Mouse (Mus musculus): ENCODE results near the gene Msrb2. TPM values are rescaled to one million over a fixed set of nuclear protein-coding genes. Genes with fewer than 3 reads are reported as not detected.

Msrb2 gene
- polyA plus RNA-seq, 1 experiment, result 2.7 TPM

DNA sequence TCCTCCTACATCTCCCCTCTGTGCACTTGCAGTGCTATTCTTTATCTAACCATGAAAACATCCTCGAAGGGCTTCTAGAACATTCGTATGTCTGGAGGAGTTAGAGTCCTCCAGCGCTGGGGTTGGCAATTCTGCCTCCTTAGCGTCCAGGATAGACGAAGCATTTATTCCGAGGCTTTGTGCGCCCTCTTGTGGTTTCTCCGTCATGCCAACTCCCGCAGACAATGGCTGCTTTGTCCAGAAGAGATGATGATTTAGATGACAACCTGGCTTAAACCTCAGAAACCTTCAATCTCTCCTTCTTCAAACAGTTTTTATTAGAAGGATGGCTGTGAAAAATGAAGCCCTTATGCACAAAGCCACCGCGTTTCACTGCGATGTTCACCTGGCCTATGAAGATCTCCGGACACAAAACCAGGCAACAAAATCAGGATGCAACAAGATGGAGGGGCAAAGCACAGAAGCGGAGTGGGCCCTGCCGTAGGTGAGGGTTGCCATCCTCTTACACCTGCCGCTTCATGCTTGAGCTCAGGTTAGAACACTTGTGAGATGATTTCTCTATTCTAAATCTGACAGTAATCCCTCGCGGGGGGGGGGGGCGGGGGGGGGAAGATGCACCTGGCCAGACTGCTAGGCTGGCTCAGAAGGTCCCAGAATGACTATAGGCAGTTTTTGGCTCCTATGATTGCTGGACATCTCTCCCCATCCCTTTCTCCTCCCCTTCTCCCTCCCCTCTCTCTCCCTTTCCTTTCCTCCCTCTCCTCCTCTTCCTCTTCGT lies 26.4 kb upstream of the Msrb2 start:
- no peak overlapping the region for H3ac ChIP-seq (ENCODE audit: control insufficient read depth, insufficient read length, low read depth)
- no peaks in the 10 kb centered on the region for H3K27me3 ChIP-seq (ENCODE audit: control insufficient read depth, insufficient read depth, insufficient read length)
- H3K36me3 ChIP-seq (ENCODE audit: control insufficient read depth, insufficient read depth), result no peaks in the 10 kb centered on the region
- TF ChIP-seq FOSL1 (IDR thresholded peaks at IDR 0.05; ENCODE audit: insufficient read depth, low read length, poor library complexity, severe bottlenecking) (no peak), CEBPB (IDR thresholded peaks at IDR 0.05; ENCODE audit: low read depth) (no peak), CTCF (IDR thresholded peaks at IDR 0.05; ENCODE audit: control insufficient read depth, insufficient read depth, insufficient read length) (peak; percentile 50), MAX (IDR thresholded peaks at IDR 0.05) (no peak)
- no peaks in the 10 kb centered on the region for H3K79me3 ChIP-seq (ENCODE audit: low read depth)
- no peak overlapping the region for H3K4me3 ChIP-seq (ENCODE audit: insufficient read depth, poor library complexity, severe bottlenecking)
- no peaks in the 10 kb centered on the region for H3K79me2 ChIP-seq (ENCODE audit: control insufficient read depth, insufficient read depth)

DNA sequence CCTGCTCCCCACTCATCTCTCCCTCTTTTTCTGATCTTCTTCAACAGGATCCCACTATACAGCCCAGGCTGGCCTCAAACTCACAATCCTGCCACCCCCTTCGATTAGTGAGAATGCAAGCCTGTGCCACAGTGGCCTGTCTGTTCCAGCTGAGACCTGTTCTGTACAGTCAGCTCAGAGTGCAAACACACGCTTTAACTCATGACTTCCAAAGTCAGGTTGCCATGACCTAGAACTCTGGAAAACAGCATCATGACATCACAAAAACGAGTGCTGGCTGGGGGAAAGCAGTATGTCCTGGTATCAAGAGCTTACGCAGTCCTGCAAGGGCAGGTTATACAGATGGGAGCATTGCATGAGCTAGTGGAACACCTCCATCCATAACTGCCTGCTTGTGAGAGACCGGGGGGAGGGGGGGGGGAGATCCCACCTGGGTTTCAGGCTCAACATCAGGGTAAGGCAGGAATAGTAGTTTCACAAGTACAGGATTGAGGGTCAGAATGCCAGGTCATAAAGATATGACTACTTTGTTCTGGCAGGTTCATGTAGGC lies 25.8 kb upstream of the Msrb2 start:
- Histone ChIP-seq H3K79me2 (ENCODE audit: control insufficient read depth, insufficient read depth) (no peaks in the 10 kb centered on the region), H3K4me3 (ENCODE audit: insufficient read depth, poor library complexity, severe bottlenecking) (no peak overlapping the region), H3K27me3 (ENCODE audit: control insufficient read depth, insufficient read depth, insufficient read length) (no peaks in the 10 kb centered on the region), H3K36me3 (ENCODE audit: control insufficient read depth, insufficient read depth) (no peaks in the 10 kb centered on the region), H3ac (ENCODE audit: control insufficient read depth, insufficient read length, low read depth) (no peak overlapping the region), H3K79me3 (ENCODE audit: low read depth) (no peaks in the 10 kb centered on the region)
- TF ChIP-seq CEBPB (IDR thresholded peaks at IDR 0.05; ENCODE audit: low read depth) (no peak), CTCF (IDR thresholded peaks at IDR 0.05; ENCODE audit: control insufficient read depth, insufficient read depth, insufficient read length) (no peak), MAX (IDR thresholded peaks at IDR 0.05) (no peak), MYOD1 (IDR thresholded peaks at IDR 0.05; ENCODE audit: control insufficient read depth, insufficient read length, low read depth) (no peak)

DNA sequence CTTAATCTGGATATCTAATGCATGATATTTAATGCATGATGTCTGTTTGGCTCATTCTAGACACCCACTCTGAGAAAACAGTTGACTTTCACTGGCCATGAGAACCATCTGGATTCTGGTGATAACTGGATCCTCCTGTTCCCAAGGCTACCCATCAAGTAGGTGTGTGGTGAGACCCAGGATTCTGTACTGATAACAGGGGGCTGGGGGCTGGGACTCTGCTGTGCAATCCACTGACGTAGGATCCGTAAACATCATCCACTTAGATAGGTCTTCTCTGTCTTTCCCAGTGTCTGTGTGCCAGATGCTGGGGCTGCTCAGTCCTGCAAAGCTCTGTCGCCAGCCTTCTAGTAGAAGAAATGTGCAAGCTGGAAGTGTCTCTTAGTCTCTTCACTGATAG lies 22.8 kb upstream of the Msrb2 start:
- H3ac ChIP-seq (ENCODE audit: control insufficient read depth, insufficient read length, low read depth), result no peak overlapping the region
- TF ChIP-seq MYOD1 (IDR thresholded peaks at IDR 0.05; ENCODE audit: control insufficient read depth, insufficient read length, low read depth) (no peak), CTCF (IDR thresholded peaks at IDR 0.05; ENCODE audit: control insufficient read depth, insufficient read depth, insufficient read length) (no peak), CEBPB (IDR thresholded peaks at IDR 0.05; ENCODE audit: low read depth) (no peak), FOSL1 (IDR thresholded peaks at IDR 0.05; ENCODE audit: insufficient read depth, low read length, poor library complexity, severe bottlenecking) (no peak), MYOG (IDR thresholded peaks at IDR 0.05; ENCODE audit: control insufficient read depth, extremely low read depth, insufficient read length) (no peak), USF1 (IDR thresholded peaks at IDR 0.05; ENCODE audit: low read depth) (no peak), MAX (IDR thresholded peaks at IDR 0.05) (no peak)
- H3K79me3 ChIP-seq (ENCODE audit: low read depth), result no peaks in the 10 kb centered on the region
- no peaks in the 10 kb centered on the region for H3K36me3 ChIP-seq (ENCODE audit: control insufficient read depth, insufficient read depth)
- H3K4me3 ChIP-seq (ENCODE audit: insufficient read depth, poor library complexity, severe bottlenecking), result no peak overlapping the region
- H3K27me3 ChIP-seq (ENCODE audit: control insufficient read depth, insufficient read depth, insufficient read length), result no peaks in the 10 kb centered on the region
- H3K79me2 ChIP-seq (ENCODE audit: control insufficient read depth, insufficient read depth), result no peaks in the 10 kb centered on the region

DNA sequence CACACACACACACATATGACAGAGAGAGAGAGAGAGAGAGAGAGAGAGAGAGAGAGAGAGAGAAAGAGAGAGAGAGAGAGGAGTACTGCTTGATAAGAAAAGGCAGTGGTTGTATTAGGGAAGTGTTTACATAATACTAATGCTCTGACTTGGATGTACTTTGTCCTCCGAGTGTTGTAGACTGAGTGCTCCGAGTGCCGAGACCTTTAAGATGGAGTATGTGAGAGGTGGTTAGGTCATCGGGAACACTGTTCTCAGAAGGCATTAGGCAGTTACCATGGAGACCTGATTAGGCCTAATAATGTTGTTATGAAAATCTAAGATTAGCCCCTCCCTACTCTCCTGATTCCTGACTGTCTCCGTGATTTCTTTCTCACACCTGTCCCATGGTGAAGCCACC lies 21.1 kb upstream of the Msrb2 start:
- no peaks in the 10 kb centered on the region for H3K79me3 ChIP-seq (ENCODE audit: low read depth)
- no peak overlapping the region for H3ac ChIP-seq (ENCODE audit: control insufficient read depth, insufficient read length, low read depth)
- TF ChIP-seq MAX (IDR thresholded peaks at IDR 0.05) (no peak), CTCF (IDR thresholded peaks at IDR 0.05; ENCODE audit: control insufficient read depth, insufficient read depth, insufficient read length) (no peak), MYOD1 (IDR thresholded peaks at IDR 0.05; ENCODE audit: control insufficient read depth, insufficient read length, low read depth) (no peak), MYOG (IDR thresholded peaks at IDR 0.05; ENCODE audit: control insufficient read depth, extremely low read depth, insufficient read length) (no peak), CEBPB (IDR thresholded peaks at IDR 0.05; ENCODE audit: low read depth) (no peak), FOSL1 (IDR thresholded peaks at IDR 0.05; ENCODE audit: insufficient read depth, low read length, poor library complexity, severe bottlenecking) (no peak), USF1 (IDR thresholded peaks at IDR 0.05; ENCODE audit: low read depth) (no peak)
- no peaks in the 10 kb centered on the region for H3K79me2 ChIP-seq (ENCODE audit: control insufficient read depth, insufficient read depth)
- no peaks in the 10 kb centered on the region for H3K27me3 ChIP-seq (ENCODE audit: control insufficient read depth, insufficient read depth, insufficient read length)
- no peaks in the 10 kb centered on the region for H3K36me3 ChIP-seq (ENCODE audit: control insufficient read depth, insufficient read depth)
- H3K4me3 ChIP-seq (ENCODE audit: insufficient read depth, poor library complexity, severe bottlenecking), result no peak overlapping the region

DNA sequence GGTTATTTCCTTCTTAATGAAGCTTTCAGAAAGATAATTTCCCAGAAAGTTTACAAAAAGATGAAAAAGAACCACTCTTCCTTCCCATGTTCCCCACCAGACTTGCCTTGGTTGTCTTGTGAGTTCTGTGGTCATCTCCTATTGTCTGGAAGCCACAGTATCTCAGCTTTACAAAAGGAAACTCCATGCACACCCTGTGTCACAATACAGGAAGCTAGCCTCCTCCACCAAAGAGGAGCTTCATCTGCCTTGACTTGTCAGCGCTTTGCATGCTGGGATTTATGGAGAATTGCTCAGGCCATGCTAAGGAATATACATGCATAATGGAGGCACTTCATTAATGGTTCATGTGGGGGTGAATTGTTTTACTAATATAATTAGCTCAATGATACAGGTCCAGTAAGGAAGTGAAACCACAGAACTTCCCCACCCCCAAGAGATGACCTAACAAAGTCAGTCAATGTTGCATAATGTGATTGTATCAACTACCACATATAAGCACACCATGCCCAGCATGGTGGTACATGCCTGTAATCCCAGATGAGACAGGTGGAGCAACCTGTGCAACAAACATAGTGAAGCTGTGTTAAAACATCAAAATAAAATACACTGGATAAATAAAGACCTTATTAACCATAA lies 19.5 kb upstream of the Msrb2 start:
- H3K79me2 ChIP-seq (ENCODE audit: control insufficient read depth, insufficient read depth), result no peaks in the 10 kb centered on the region
- H3K36me3 ChIP-seq (ENCODE audit: control insufficient read depth, insufficient read depth), result no peaks in the 10 kb centered on the region
- TF ChIP-seq FOSL1 (IDR thresholded peaks at IDR 0.05; ENCODE audit: insufficient read depth, low read length, poor library complexity, severe bottlenecking) (no peak), CTCF (IDR thresholded peaks at IDR 0.05; ENCODE audit: control insufficient read depth, insufficient read depth, insufficient read length) (no peak), CEBPB (IDR thresholded peaks at IDR 0.05; ENCODE audit: low read depth) (no peak), MAX (IDR thresholded peaks at IDR 0.05) (no peak), USF1 (IDR thresholded peaks at IDR 0.05; ENCODE audit: low read depth) (no peak), MYOG (IDR thresholded peaks at IDR 0.05; ENCODE audit: control insufficient read depth, extremely low read depth, insufficient read length) (no peak), MYOD1 (IDR thresholded peaks at IDR 0.05; ENCODE audit: control insufficient read depth, insufficient read length, low read depth) (no peak)
- no peak overlapping the region for H3ac ChIP-seq (ENCODE audit: control insufficient read depth, insufficient read length, low read depth)
- H3K79me3 ChIP-seq (ENCODE audit: low read depth), result no peaks in the 10 kb centered on the region
- H3K27me3 ChIP-seq (ENCODE audit: control insufficient read depth, insufficient read depth, insufficient read length), result no peaks in the 10 kb centered on the region
- no peak overlapping the region for H3K4me3 ChIP-seq (ENCODE audit: insufficient read depth, poor library complexity, severe bottlenecking)

Data from C2C12 (cell line).